Mouse (Mus musculus) bone marrow macrophage, adult 2 months (primary cell): Measurements from ENCODE around the gene Bcl2l11. TPM values are rescaled to one million over a fixed set of nuclear protein-coding genes. Genes with fewer than 3 reads are reported as not detected.

Source experiments
- H3K27ac ChIP-seq: 2 replicates; pipeline ENCODE4 v1.5.1; 2012; ENCODE audit warnings: low read depth, low read length; ENCODE audit not compliant: insufficient read depth
- H3K4me1 ChIP-seq: 2 replicates; pipeline ENCODE4 v1.6.1; 2012; ENCODE audit warnings: low read length; ENCODE audit not compliant: control insufficient read depth, insufficient read depth
- H3K4me3 ChIP-seq: 2 replicates; pipeline ENCODE4 v1.5.1; 2012; ENCODE audit warnings: mild to moderate bottlenecking, low read length, moderate library complexity; ENCODE audit not compliant: insufficient read depth
- CTCF ChIP-seq: IDR thresholded peaks from 2 replicates; pipeline ENCODE4 v1.5.1; 2012; ENCODE audit warnings: low read depth, mild to moderate bottlenecking, low read length, moderate library complexity
- POLR2A ChIP-seq: IDR thresholded peaks from 2 replicates; pipeline ENCODE4 v1.6.1; 2012; ENCODE audit warnings: mild to moderate bottlenecking, low read depth, low read length, borderline replicate concordance
- polyA plus RNA-seq: library from polyadenylated mRNA; stranded (reverse); fragments of >200 nt; gene quantifications from 2 replicates; pipeline ENCODE4 v1.2.4, GENCODE M21; 2012; ENCODE audit not compliant: missing spikeins, insufficient read depth, insufficient read length

Gene Bcl2l11
- polyA plus RNA-seq, 1 experiment: 60.5 TPM

- no peaks in the 10 kb centered on the region for H3K4me1 ChIP-seq
- no peak overlapping the region for H3K4me3 ChIP-seq
- H3K27ac ChIP-seq: no peak overlapping the region
- TF ChIP-seq CTCF (no peak), POLR2A (no peak)
Measured at GRCm38 (mm10) chr2:128104815-128105214, 21.0 kb upstream of the Bcl2l11 start.

- TF ChIP-seq POLR2A (no peak), CTCF (no peak)
- H3K4me1 ChIP-seq: no peaks in the 10 kb centered on the region
- H3K27ac ChIP-seq: no peak overlapping the region
- no peak overlapping the region for H3K4me3 ChIP-seq
Measured at GRCm38 (mm10) chr2:128105651-128106050, 20.2 kb upstream of the Bcl2l11 start.

- no peak overlapping the region for H3K27ac ChIP-seq
- TF ChIP-seq CTCF: no peak
- TF ChIP-seq POLR2A: no peak
- no peak overlapping the region for H3K4me3 ChIP-seq
Measured at GRCm38 (mm10) chr2:128111537-128111936, 14.3 kb upstream of the Bcl2l11 start.

GRCm38 (mm10) chr2:128114621-128115020 lies 11.2 kb upstream of the Bcl2l11 start:
- no peak for TF ChIP-seq CTCF
- no peak for TF ChIP-seq POLR2A
- H3K4me3 ChIP-seq: no peak overlapping the region
- H3K27ac ChIP-seq: no peak overlapping the region
- H3K4me1 ChIP-seq: no peaks in the 10 kb centered on the region

More at GRCm38 (mm10) chr2:128111537-128111936, 14.3 kb upstream of the Bcl2l11 start:
- H3K4me1 ChIP-seq: no peaks in the 10 kb centered on the region

- H3K4me3 ChIP-seq: no peak overlapping the region
- no peaks in the 10 kb centered on the region for H3K4me1 ChIP-seq
- H3K27ac ChIP-seq: no peak overlapping the region
- no peak for TF ChIP-seq CTCF
Measured at GRCm38 (mm10) chr2:128115579-128115978, 10.3 kb upstream of the Bcl2l11 start.

- TF ChIP-seq CTCF: no peak
- TF ChIP-seq POLR2A: no peak
- H3K27ac ChIP-seq: no peak overlapping the region
- no peaks in the 10 kb centered on the region for H3K4me1 ChIP-seq
- no peak overlapping the region for H3K4me3 ChIP-seq
Measured at GRCm38 (mm10) chr2:128117605-128118004, 8.2 kb upstream of the Bcl2l11 start.

GRCm38 (mm10) chr2:128118971-128119370 lies 6.9 kb upstream of the Bcl2l11 start:
- no peak overlapping the region for H3K27ac ChIP-seq
- H3K4me3 ChIP-seq: no peak overlapping the region
- H3K4me1 ChIP-seq: no peaks in the 10 kb centered on the region
- no peak for TF ChIP-seq CTCF
- no peak for TF ChIP-seq POLR2A

- TF ChIP-seq CTCF (peak; percentile 60), POLR2A (no peak)
- Histone ChIP-seq H3K27ac (no peak overlapping the region), H3K4me3 (peak overlapping the region; percentile 60), H3K4me1 (peaks cover 5% of the 10 kb centered on the region)
Measured at GRCm38 (mm10) chr2:128122491-128122890, 3.3 kb upstream of the Bcl2l11 start.

GRCm38 (mm10) chr2:128122891-128123771 lies 2.7 kb upstream of the Bcl2l11 start:
- H3K4me1 ChIP-seq: peaks cover 5% of the 10 kb centered on the region
- H3K4me3 ChIP-seq: peak overlapping the region; percentile 60
- TF ChIP-seq CTCF: peak; percentile 11; the same call in 1 of the 2 replicates
- TF ChIP-seq POLR2A: no peak
- H3K27ac ChIP-seq: no peak overlapping the region

GRCm38 (mm10) chr2:128123921-128124683 lies 1.7 kb upstream of the Bcl2l11 start:
- TF ChIP-seq POLR2A: no peak
- no peak for TF ChIP-seq CTCF
- H3K4me3 ChIP-seq: peak overlapping the region; percentile 60
- H3K4me1 ChIP-seq: peaks cover 11% of the 10 kb centered on the region
- no peak overlapping the region for H3K27ac ChIP-seq
